Mouse (Mus musculus): ENCODE results near the gene Afap1. TPM values are rescaled to one million over a fixed set of nuclear protein-coding genes. Genes with fewer than 3 reads are reported as not detected.
A peak's percentile ranks its signal among the peaks of the same experiment; 100 is the strongest.

The Afap1 gene
- polyA plus RNA-seq, 1 experiment: 14.1 TPM

DNA sequence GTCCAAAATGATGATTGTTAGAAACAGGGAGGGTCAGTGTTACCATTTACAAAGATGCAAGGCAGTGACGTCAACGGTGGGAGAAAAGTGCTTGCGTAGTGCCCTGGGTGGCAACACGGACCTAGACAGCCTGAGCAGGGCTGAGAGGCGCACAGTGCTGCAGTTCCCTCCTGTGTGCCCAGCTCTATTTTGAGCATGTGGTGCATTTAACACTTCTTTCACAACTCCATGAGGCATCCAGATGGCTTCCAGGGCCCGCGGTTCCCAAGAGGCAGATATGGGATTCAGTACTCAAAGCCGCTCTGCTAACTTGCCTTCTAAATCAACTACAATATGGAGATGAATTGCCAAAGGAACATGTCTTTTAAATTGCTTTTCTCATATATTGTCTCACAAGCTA is 13.9 kb upstream of the Afap1 start:
- Histone ChIP-seq H3K4me1 (ENCODE audit: control insufficient read depth, insufficient read depth, low read length) (peaks cover 5% of the 10 kb centered on the region), H3K27ac (ENCODE audit: insufficient read depth, low read length) (no peak overlapping the region), H3K4me3 (ENCODE audit: insufficient read depth, low read length) (no peak overlapping the region)
- TF ChIP-seq CTCF (IDR thresholded peaks at IDR 0.05; ENCODE audit: extremely low read depth, insufficient read depth, low read length) (no peak), POLR2A (IDR thresholded peaks at IDR 0.05; ENCODE audit: extremely low read depth, insufficient read depth, low read length) (no peak)

DNA sequence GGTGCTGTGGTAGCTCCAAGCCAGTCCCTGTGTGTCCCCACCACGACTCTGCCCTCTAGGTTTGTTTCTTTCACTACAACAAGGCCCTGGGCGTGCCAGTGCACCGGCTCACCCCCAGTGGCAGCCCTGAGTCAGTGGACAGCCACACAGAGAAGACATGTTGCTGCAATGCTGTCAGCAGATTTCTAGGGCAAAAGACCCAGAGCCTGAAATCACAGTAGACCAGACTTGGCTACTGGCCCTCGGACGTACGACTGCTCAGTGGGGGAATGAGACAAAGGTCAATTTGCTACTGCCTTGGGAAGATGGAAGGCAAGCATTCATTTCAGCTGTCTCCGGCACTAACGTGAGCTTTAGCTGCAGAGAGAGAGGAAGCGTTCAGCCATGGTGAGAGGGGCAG is 10.7 kb upstream of the Afap1 start:
- H3K27ac ChIP-seq (ENCODE audit: insufficient read depth, low read length): no peak overlapping the region
- TF ChIP-seq CTCF (IDR thresholded peaks at IDR 0.05; ENCODE audit: extremely low read depth, insufficient read depth, low read length): no peak
- TF ChIP-seq POLR2A (IDR thresholded peaks at IDR 0.05; ENCODE audit: extremely low read depth, insufficient read depth, low read length): no peak
- peaks cover 5% of the 10 kb centered on the region for H3K4me1 ChIP-seq (ENCODE audit: control insufficient read depth, insufficient read depth, low read length)
- H3K4me3 ChIP-seq (ENCODE audit: insufficient read depth, low read length): no peak overlapping the region

DNA sequence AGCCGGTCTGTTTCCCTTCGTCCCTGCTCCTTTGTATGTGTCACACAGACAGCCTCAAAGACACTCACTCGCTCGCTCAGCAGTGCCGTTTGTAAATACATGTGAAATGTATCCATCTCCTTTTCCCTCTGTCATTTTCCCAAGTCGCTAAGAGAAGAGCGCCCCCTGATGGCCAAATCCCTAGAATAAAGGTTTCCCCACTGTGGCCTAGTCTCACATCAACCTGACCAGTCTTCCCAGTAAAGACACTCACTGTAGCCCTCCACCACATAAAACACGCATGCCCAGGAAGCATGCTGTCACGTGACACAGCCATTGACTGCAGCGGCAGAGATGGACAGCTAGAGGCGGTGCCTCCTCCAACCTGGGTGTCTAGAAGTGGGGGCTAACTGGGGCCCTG is 8.9 kb upstream of the Afap1 start:
- Histone ChIP-seq H3K4me3 (ENCODE audit: insufficient read depth, low read length) (no peak overlapping the region), H3K4me1 (ENCODE audit: control insufficient read depth, insufficient read depth, low read length) (no peaks in the 10 kb centered on the region)
- TF ChIP-seq CTCF (IDR thresholded peaks at IDR 0.05; ENCODE audit: extremely low read depth, insufficient read depth, low read length): peak; percentile 34; the same call in 1 of the 2 replicates
- no peak for TF ChIP-seq POLR2A (IDR thresholded peaks at IDR 0.05; ENCODE audit: extremely low read depth, insufficient read depth, low read length)

DNA sequence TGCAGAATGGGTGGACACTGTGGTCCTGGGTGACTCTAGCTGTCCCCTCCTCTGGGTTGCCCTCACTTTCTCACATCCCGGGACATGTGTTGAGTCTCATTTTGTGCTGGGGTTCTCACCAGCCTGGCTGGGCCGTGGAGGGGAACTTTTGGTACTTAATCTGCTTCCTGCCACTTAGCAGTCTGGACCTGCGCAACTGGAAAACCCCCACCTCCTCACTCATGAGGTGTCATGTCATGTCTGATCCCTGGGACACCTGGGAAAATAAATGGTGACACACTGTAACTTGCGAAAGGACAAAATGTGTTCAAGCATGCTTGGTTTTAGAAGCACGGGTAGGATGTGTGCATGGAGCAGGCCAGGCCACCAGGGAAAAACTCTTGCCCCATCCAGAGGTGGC is 8.4 kb upstream of the Afap1 start:
- Histone ChIP-seq H3K4me1 (ENCODE audit: control insufficient read depth, insufficient read depth, low read length) (no peaks in the 10 kb centered on the region), H3K4me3 (ENCODE audit: insufficient read depth, low read length) (no peak overlapping the region), H3K27ac (ENCODE audit: insufficient read depth, low read length) (no peak overlapping the region)
- no peak for TF ChIP-seq POLR2A (IDR thresholded peaks at IDR 0.05; ENCODE audit: extremely low read depth, insufficient read depth, low read length)
- no peak for TF ChIP-seq CTCF (IDR thresholded peaks at IDR 0.05; ENCODE audit: extremely low read depth, insufficient read depth, low read length)

More for the DNA sequence above, 8.9 kb upstream of the Afap1 start:
- no peak overlapping the region for H3K27ac ChIP-seq (ENCODE audit: insufficient read depth, low read length)

DNA sequence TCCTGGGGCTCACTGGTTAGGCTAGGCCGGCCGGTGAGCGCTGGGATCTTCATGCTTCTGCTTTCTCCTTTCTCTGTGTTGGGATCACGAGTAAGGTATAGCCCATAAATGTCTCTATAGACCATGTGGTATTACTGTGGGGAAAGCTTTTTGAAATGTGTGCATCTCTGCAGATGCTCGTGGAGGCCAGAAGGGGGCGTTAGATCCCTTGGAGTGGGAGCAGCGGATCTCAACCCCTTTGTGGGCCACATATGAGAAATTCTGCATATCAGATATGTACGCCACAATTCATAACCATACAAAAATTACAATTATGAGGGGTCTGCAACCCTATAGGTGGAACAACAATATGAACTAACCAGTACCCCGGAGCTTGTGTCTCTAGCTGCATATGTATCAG is 4.2 kb upstream of the Afap1 start:
- Histone ChIP-seq H3K27ac (ENCODE audit: insufficient read depth, low read length) (no peak overlapping the region), H3K4me1 (ENCODE audit: control insufficient read depth, insufficient read depth, low read length) (peaks cover 2% of the 10 kb centered on the region)
- TF ChIP-seq POLR2A (IDR thresholded peaks at IDR 0.05; ENCODE audit: extremely low read depth, insufficient read depth, low read length) (no peak), CTCF (IDR thresholded peaks at IDR 0.05; ENCODE audit: extremely low read depth, insufficient read depth, low read length) (peak; percentile 68)

DNA sequence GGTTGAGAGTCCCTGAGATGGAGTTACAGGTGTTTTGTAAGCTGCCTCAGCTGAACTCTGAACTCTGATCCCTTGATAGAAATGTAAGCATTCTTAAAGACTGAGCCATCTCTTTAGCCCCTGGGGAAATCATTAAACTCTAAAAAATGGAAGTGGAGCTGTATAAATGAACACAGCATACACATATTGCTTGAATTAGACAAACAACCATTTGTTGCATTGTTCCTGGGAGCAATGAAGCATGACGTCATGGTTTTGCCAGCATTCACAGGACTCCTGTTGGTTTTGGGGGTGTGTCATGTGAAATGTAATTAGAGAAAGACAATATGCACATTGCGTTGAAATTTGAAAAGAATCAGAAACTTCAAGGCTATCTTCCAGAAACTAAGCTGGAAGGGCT is 3.5 kb upstream of the Afap1 start:
- no peak overlapping the region for H3K4me3 ChIP-seq (ENCODE audit: insufficient read depth, low read length)
- no peak overlapping the region for H3K27ac ChIP-seq (ENCODE audit: insufficient read depth, low read length)
- TF ChIP-seq POLR2A (IDR thresholded peaks at IDR 0.05; ENCODE audit: extremely low read depth, insufficient read depth, low read length) (no peak), CTCF (IDR thresholded peaks at IDR 0.05; ENCODE audit: extremely low read depth, insufficient read depth, low read length) (no peak)
- peaks cover 2% of the 10 kb centered on the region for H3K4me1 ChIP-seq (ENCODE audit: control insufficient read depth, insufficient read depth, low read length)

More for the DNA sequence above, 4.2 kb upstream of the Afap1 start:
- H3K4me3 ChIP-seq (ENCODE audit: insufficient read depth, low read length): no peak overlapping the region

DNA sequence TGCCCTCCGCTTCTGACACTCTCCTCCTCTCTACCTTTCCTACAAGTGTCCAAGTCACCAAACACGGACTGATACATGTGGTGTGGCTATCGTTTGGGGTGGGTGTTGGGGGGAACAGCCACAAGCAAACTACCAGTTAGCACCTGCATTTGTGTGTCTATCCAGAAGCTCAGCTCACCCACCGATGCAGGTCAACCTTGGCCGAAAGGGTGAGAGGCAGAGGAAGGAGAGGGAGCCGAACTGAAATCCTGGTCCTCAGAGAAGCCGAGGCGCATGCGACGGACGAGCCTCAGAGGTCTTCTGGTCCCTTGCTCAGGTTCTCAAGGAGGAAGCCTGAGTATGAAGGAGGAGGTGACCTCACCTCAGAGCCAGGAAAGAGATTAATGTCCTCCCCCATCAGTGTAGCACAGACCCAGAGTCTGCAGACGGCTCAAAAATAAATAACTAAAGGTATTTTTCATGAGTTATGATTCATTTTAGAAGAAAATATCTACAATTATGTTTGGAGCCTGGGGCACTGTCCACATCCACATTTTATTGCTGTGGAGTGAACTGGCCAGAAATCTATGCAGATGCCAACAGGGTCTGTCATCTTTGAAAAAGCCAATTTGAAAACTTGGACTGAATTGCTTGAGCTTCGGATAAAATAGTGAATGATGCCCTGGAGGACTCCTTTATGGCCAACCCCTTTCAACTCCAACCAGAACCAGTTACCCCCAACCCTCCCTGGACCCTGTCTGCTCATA is 2.0 kb upstream of the Afap1 start:
- Histone ChIP-seq H3K4me1 (ENCODE audit: control insufficient read depth, insufficient read depth, low read length) (peaks cover 2% of the 10 kb centered on the region), H3K4me3 (ENCODE audit: insufficient read depth, low read length) (no peak overlapping the region), H3K27ac (ENCODE audit: insufficient read depth, low read length) (no peak overlapping the region)
- TF ChIP-seq POLR2A (IDR thresholded peaks at IDR 0.05; ENCODE audit: extremely low read depth, insufficient read depth, low read length) (no peak), CTCF (IDR thresholded peaks at IDR 0.05; ENCODE audit: extremely low read depth, insufficient read depth, low read length) (no peak)

DNA sequence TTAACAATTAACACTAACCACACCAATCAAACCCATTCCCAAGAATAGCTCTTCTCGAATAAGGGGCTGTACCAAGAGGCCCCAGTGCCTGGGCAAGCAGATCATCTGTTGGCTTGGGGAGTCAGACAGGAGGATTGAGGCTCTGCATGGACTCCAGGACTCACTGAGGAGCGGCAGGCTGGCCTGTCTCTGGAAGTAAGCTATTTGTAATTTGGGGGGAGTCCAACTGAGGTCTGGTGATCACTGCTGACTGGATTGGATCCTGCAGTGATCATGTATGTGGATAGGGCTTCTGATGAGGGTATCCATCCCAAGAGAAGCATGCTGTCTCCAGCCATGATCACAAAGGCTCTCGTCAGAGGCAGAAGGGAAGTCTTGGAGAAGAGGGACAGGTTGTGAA is 756 bp upstream of the Afap1 start:
- TF ChIP-seq POLR2A (IDR thresholded peaks at IDR 0.05; ENCODE audit: extremely low read depth, insufficient read depth, low read length) (no peak), CTCF (IDR thresholded peaks at IDR 0.05; ENCODE audit: extremely low read depth, insufficient read depth, low read length) (no peak)
- Histone ChIP-seq H3K27ac (ENCODE audit: insufficient read depth, low read length) (no peak overlapping the region), H3K4me3 (ENCODE audit: insufficient read depth, low read length) (no peak overlapping the region; the same call in 1 of the 2 replicates), H3K4me1 (ENCODE audit: control insufficient read depth, insufficient read depth, low read length) (peaks cover 2% of the 10 kb centered on the region)

DNA sequence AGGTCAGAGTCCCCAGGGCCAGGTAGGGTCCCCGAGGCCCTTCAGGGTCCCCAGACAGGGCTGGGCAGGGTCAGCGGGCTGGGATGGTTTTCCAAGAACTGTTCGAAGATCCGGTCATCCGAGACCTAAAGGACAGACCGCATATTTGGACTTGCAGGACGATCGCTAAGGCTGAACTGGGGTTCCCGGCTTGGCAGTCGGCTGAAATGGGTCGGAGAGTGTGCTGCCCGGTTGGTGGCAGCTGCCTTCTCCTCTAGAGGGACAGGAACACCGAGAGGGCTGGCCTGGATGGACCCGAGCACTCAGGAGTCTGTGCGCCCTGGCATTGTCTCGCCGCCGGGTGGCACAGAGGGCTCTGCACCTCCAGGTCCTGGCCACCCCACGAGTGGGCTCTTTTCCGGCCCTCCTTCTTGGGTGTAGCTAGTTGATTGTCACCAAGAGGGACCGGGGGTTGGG is 714 bp downstream of the Afap1 start:
- Histone ChIP-seq H3K4me1 (ENCODE audit: control insufficient read depth, insufficient read depth, low read length) (peaks cover 2% of the 10 kb centered on the region), H3K27ac (ENCODE audit: insufficient read depth, low read length) (peak overlapping the region; percentile 78; the same call in 1 of the 2 replicates), H3K4me3 (ENCODE audit: insufficient read depth, low read length) (peak overlapping the region; percentile 68)
- TF ChIP-seq POLR2A (IDR thresholded peaks at IDR 0.05; ENCODE audit: extremely low read depth, insufficient read depth, low read length): no peak
- TF ChIP-seq CTCF (IDR thresholded peaks at IDR 0.05; ENCODE audit: extremely low read depth, insufficient read depth, low read length): 0 out of 2 replicates have a peak, but pooled peaks have one; percentile 0
